Mouse (Mus musculus) liver, adult 2 months (tissue): ENCODE measurements around the gene Brox.

Experiments used
- CTCF ChIP-seq: fragments of 200-500 bp; IDR thresholded peaks from 2 replicates; pipeline ENCODE4 v1.5.1; 2011; ENCODE audit warnings: low read depth, low read length, control low read depth
- POLR2A ChIP-seq: fragments of 200-500 bp; IDR thresholded peaks from 2 replicates; pipeline ENCODE4 v1.6.1; 2011; ENCODE audit warnings: low read length, control low read depth; ENCODE audit not compliant: insufficient read depth; ENCODE audit errors: extremely low read depth

GRCm38 (mm10) chr1:183327171-183327570, 30.1 kb upstream of the Brox start:
- TF ChIP-seq CTCF (no peak), POLR2A (no peak)
